Mouse (Mus musculus) small intestine, adult 2 months (tissue): ENCODE measurements around the gene Mrtfa.

Source experiments
- CTCF ChIP-seq: fragments of 200-500 bp; IDR thresholded peaks from 2 replicates; pipeline ENCODE4 v1.5.1; 2012; ENCODE audit warnings: low read depth, mild to moderate bottlenecking, control low read depth, inconsistent platforms, low read length, moderate library complexity, mixed read lengths; ENCODE audit not compliant: insufficient replicate concordance, insufficient read length; ENCODE audit errors: extremely low read depth
- POLR2A ChIP-seq: fragments of 200-500 bp; IDR thresholded peaks from 2 replicates; pipeline ENCODE4 v1.6.1; 2012; ENCODE audit warnings: low read depth, mild to moderate bottlenecking, control low read depth, inconsistent platforms, low read length, moderate library complexity

GRCm38 (mm10) chr15:81104585-81105259 is 85.8 kb downstream of the Mrtfa start:
- no peak for TF ChIP-seq CTCF
- no peak for TF ChIP-seq POLR2A
